Mouse (Mus musculus) lung, postnatal 0 days (tissue): ENCODE measurements at regions not wholly inside any gene's neighbourhood (a gene's known extent, or its start where the extent isn't known, plus 50 kb on each side); places are given as distances from the start of the nearest gene placed in this dataset.

Experiments
- CTCF ChIP-seq: IDR thresholded peaks from 2 replicates; pipeline ENCODE4 v1.5.1; 2016; ENCODE audit warnings: antibody characterized with exemption, mild to moderate bottlenecking
- EP300 ChIP-seq: IDR thresholded peaks from 2 replicates; pipeline ENCODE4 v1.6.1; 2016; ENCODE audit warnings: antibody characterized with exemption, mild to moderate bottlenecking, control low read depth

GRCm38 (mm10) chr8:89615863-89616558 is 572.0 kb upstream of the Sall1 start:
- TF ChIP-seq CTCF (no peak), EP300 (no peak)
